Mouse (Mus musculus) heart, adult 18-20 months (tissue): ENCODE measurements at regions not wholly inside any gene's neighbourhood (a gene's known extent, or its start where the extent isn't known, plus 50 kb on each side); places are given as distances from the start of the nearest gene placed in this dataset.
"Not testable (repeated sequence)": the region's sequence is repeated elsewhere in the genome, so short reads cannot be mapped to it uniquely, and the experiment has no call there.

Experiments used
- DNase-seq, 2 experiments: peaks; one replicate each; pipeline ENCODE4 v3.0.0; 2021 to 2022; ENCODE audit warnings: mixed read lengths in 1 of 2

DNA sequence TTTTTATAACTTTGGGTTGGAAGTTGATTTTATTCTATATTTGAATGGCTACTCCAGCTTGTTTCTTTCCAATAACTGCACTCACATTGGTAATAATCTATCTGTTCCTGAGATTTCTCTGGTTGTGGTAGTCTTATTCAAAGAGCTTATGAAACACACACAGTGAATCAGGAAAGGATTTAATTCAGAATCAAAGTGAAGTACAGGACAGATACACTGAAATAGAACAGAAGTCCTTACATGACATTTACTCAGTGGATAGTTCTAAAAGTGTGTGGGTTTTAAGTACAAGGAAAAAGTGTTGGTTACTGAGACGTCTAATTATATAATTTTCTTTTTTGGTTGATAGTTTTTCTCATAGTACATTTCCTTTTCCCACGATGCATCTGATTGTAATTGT lies 859.7 kb downstream of the Rpia start:
- no peak for DNase-seq

- DNase-seq = no peak
Measured at GRCm38 (mm10) chr6:69914781-69915180, 877.3 kb downstream of the Rpia start.

DNA sequence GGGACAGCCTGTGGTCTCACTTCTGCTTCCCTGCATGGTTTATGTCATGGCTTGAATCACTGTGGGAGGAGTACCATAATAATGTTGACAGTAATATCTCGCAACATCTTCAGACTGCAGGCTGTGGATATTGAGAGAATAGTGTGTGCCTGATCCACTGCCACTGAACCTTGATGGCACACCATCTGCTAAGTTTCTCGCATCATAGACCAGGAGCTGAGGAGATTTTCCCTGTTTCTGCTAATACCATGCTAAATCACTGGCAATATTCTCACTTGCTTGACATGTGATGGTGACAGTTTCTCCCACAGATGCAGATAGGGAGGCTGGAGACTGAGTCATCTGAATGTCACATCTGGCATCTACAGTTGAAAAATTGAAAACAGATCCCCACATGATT lies 912.7 kb downstream of the Rpia start:
- DNase-seq = no peak

GRCm38 (mm10) chr6:69858631-69859030 lies 933.4 kb downstream of the Rpia start:
- DNase-seq = not testable (repeated sequence)

- DNase-seq = not testable (repeated sequence)
Measured at GRCm38 (mm10) chr6:69828640-69829039, 963.4 kb downstream of the Rpia start.

DNA sequence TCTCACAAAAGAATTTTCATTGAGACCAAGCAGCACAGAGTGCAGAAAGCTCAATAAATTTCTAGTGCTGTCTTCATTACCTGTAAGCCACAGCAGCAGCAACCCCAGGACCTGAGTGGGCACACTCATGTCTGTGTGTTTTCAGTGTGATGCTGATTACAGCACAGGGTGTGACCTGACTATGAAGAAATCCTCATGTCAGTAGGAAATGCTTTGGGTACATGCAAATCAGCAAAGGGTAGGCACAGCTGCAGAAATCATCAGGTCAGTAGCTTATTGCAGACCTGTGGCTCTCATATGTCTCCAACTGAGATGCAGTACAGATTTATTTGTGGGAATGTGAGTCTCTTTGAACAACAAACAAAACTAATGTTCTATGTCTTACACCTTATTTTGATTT lies 977.1 kb downstream of the Rpia start:
- not testable (repeated sequence) for DNase-seq

DNA sequence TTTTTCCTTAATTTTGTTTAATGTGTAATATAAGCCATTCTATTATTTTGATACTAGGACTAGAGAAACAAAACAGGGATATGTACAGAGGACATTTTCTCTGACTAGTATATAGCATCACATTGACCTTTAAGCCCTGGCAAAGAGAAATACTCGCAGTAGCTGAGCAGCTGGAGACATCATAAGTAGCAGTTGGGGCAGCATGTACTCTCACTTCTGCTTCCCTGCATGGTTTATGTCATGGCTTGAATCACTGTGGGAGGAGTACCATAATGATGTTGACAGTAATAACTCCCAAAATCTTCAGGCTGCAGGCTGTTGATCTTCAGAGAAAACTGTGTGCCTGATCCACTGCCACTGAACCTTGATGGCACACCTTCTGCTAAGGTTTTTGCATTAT lies 977.7 kb downstream of the Rpia start:
- not testable (repeated sequence) for DNase-seq

DNA sequence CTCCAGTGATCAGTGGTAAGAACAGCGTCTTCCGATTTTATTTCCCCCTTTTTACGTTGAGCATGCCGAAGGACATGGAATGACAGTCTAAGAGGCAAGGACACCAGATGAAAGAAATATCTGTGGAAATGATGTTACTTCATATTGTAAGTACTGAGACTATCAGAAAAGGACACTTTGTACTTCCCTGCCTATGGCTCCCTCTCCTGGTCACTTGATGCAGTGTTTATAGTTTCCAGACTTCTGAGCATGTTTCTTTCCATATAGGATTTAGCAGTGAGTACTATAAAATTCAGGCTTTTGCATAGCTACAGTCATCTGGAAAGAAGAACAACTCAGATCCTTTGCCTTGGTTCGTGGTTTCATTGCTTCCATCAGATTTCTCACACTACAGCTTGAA lies 1011.7 kb downstream of the Rpia start:
- not testable (repeated sequence) for DNase-seq

- DNase-seq = not testable (repeated sequence)
Measured at GRCm38 (mm10) chr6:69777322-69777721, 1014.7 kb downstream of the Rpia start.

DNA sequence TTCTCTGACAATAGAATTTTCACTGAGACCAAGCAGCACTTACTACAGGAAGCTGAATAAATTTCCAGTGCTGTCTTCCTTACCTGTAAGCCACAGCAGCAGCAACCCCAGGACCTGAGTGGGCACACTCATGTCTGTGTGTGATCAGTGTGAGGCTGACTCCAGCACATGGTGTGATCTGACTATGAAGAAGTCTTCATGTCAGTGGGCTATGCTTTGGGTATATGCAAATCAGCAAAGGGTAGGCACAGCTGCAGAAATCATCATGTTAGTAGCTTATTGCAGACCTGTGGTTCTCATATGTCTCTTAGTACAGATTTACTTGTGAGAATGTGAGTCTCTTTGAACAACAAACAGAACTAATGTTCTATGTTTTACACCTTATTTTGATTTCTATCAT lies 1027.2 kb downstream of the Rpia start:
- DNase-seq = no peak

GRCm38 (mm10) chr6:69758618-69759017 lies 1033.4 kb downstream of the Rpia start:
- no peak for DNase-seq

DNA sequence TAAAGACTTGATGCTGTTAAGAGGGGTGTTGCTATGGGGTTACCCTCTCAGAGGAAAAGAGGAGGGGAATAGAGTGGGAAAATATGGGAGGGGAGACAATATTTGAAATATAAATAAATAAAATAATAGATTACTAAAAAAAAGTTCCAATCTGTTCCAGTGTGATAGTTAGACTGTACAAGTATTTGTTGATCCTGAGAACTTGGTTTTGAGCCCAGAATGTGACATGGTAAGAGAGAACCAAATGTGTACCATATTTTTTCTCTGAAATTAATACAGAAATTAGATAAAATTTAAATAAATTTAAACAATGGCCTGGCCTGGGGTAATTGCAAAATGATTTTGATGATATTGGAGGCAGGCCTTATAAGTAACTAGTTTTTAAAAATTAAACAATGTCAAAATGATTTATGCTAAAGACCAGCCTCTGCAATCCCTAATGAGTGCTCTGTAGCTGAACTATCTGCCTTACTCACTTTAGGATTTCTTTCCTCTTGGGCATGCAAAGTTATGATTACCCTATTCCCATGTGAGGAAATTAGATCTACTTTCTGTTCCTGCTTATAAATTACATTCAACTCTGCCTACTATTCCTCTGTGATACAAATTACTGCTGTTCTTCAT lies 1052.9 kb downstream of the Rpia start:
- no peak for DNase-seq

- DNase-seq = not testable (repeated sequence)
Measured at GRCm38 (mm10) chr6:69732866-69733265, 1059.2 kb downstream of the Rpia start.

DNA sequence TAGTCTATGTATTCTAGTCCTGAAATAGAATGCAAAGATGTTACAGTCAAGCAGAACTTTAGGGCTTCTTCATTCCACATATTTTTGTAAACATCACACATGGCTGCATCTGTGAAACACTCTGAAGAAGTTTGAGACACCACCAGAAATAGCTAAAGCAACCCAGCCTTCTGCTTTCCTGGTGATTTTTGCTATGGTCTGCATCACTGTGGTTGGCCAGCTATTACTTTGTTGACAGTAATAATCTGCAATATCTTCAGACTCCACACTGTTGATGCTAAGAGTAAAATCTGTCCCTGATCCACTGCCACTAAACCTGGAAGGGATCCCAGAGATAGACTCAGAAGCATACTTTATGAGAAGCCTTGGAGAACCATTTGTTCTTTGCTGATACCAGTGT lies 1065.7 kb downstream of the Rpia start:
- no peak for DNase-seq

DNA sequence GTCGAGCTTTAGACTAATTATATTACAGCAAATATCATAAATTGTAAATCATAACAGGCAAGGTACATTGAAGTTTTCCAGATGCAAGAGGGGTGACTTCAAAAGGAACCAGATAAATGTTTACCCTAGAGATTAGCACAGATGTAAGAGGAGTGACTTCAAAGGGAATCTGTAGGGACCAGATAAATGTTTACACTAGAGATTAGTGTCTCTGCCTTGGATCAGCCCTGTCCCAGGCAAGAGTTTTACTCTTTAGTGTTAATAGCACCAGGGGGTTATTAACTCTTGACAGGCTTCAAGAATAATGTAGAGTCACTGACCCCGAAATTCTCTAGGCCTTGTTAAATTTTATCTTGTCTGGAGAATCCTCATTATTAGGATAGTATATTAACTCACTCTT lies 1089.2 kb downstream of the Rpia start:
- DNase-seq = not testable (repeated sequence)

DNA sequence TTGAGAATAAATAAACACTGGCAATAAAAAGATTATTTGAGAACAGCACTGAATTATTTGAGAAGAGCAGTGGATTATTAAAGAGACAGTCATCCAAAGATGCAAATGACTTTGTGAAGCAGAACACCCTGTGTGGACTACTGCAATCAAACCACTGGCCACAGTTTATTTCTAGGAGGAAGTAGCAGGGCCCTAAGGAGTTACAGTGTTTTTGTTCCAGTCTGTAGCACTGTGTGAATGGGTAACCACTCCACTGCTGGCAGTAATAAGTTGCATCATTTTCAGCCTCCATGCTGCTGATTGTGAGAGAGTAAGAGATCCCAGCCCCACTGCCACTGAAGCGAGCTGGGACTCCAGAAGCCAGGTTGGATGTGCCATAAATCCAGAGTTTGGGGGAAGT lies 1110.9 kb downstream of the Rpia start:
- peak in 1 of 2 experiments; percentile 0 for DNase-seq

DNA sequence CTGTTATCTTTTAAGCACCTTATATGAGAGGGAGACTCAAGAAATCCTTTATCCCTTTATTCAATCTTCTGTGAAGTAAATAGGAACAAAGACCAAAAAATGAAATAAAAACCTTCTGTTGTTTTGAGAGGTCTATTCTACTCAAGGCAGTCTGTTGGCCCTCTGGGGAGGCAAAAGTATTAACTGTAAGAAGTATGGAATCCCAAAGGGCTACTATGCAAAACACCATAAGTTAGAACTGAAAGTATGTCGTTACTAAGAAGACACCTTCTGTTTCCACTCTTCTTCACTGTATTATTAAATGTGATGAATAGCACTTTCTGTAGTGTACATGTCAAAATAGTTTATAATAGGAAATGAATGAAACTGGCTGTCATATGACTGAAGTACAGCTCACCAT lies 1129.6 kb downstream of the Rpia start:
- not testable (repeated sequence) for DNase-seq
